Mouse (Mus musculus) limb, embryonic 11.5 days (tissue): ENCODE results near the gene Arap2. TPM values are rescaled to one million over a fixed set of nuclear protein-coding genes. Genes with fewer than 3 reads are reported as not detected.
A peak's percentile ranks its signal among the peaks of the same experiment; 100 is the strongest.

ENCODE experiments used
- ATAC-seq: fragments of 200-750 bp; cut with Nextera tagmentation; 2 replicates; pipeline ENCODE4 v1.8.0; 2017; ENCODE audit warnings: low read depth; ENCODE audit not compliant: insufficient number of reproducible peaks, low FRiP score, low TSS enrichment
- DNase-seq: peaks from one replicate; pipeline ENCODE4 v3.0.0-alpha.2; 2015; ENCODE audit warnings: low spot score
- H3K27ac ChIP-seq: fragments of 300-500 bp; sonication (generic); replicated peaks from 2 replicates; pipeline ENCODE4 v1.5.1; 2014; ENCODE audit warnings: low read depth, mild to moderate bottlenecking, low read length
- H3K27me3 ChIP-seq: fragments of 300-500 bp; sonication (generic); 2 replicates; pipeline ENCODE4 v1.6.1; 2014; ENCODE audit warnings: mild to moderate bottlenecking, low read length, mixed read lengths; ENCODE audit not compliant: control insufficient read depth, insufficient read depth
- H3K36me3 ChIP-seq: fragments of 300-500 bp; sonication (generic); 2 replicates; pipeline ENCODE4 v1.6.1; 2014; ENCODE audit warnings: mild to moderate bottlenecking, low read length, moderate library complexity, mixed read lengths; ENCODE audit not compliant: control insufficient read depth, insufficient read depth
- H3K4me1 ChIP-seq: fragments of 300-500 bp; sonication (generic); 2 replicates; pipeline ENCODE4 v1.6.1; 2014; ENCODE audit warnings: low read length, mixed read lengths; ENCODE audit not compliant: control insufficient read depth, insufficient read depth
- H3K4me2 ChIP-seq: fragments of 300-500 bp; sonication (generic); 2 replicates; pipeline ENCODE4 v1.6.1; 2014; ENCODE audit warnings: low read depth, mild to moderate bottlenecking, moderate library complexity; ENCODE audit not compliant: severe bottlenecking
- H3K4me3 ChIP-seq: fragments of 300-500 bp; sonication (generic); 2 replicates; pipeline ENCODE4 v1.5.1; 2014; ENCODE audit warnings: low read depth, low read length
- H3K9ac ChIP-seq: fragments of 300-500 bp; sonication (generic); 2 replicates; pipeline ENCODE4 v1.6.1; 2014; ENCODE audit warnings: mild to moderate bottlenecking, low read length
- H3K9me3 ChIP-seq: fragments of 300-500 bp; sonication (generic); 2 replicates; pipeline ENCODE4 v1.6.1; 2016; ENCODE audit warnings: low read length; ENCODE audit not compliant: control insufficient read depth
- WGBS: fragments of 180-500 bp; shearing (Covaris S2); extraction: QIAGEN DNeasy Blood & Tissue Kit; methylation state at CpG from one replicate; pipeline ENCODE4 v1.1.7; 2014; 5-methylcytosine and 5-hydroxymethylcytosine counted together
- polyA plus RNA-seq: library from polyadenylated mRNA; unstranded; fragments of >200 nt; fragmentation: Nextera tagmentation; extraction: Ambion mirVana; gene quantifications from 2 replicates; pipeline ENCODE4 v1.2.1, GENCODE M21; 2014

The Arap2 gene
- 0.91 and 1.2 TPM in 2 replicates for polyA plus RNA-seq

- H3K9me3 ChIP-seq: no peaks in the 10 kb centered on the region
- peak; percentile 72 for ATAC-seq
- no peaks in the 10 kb centered on the region for H3K4me1 ChIP-seq
- peak within 1 kb of the TSS; percentile 50 for H3K9ac ChIP-seq
- 0 out of 2 replicates have a peak, but pooled peaks cover 7% of the 10 kb centered on the region for H3K27me3 ChIP-seq
- H3K4me2 ChIP-seq: peak within 1 kb of the TSS; percentile 80
- peak; percentile 45 for DNase-seq
- under 1% methylated on average over 67 of the region's 106 CpGs for WGBS
- no peaks in the 10 kb centered on the region for H3K36me3 ChIP-seq
- peak within 1 kb of the TSS; percentile 45 for H3K4me3 ChIP-seq
- no peak within 1 kb of the TSS for H3K27ac ChIP-seq
Observed at GRCm38 (mm10) chr5:62765784-62766701, at the start of gene Arap2. Gene Arap2, minus strand, starts transcription at chr5:62766159.

DNA sequence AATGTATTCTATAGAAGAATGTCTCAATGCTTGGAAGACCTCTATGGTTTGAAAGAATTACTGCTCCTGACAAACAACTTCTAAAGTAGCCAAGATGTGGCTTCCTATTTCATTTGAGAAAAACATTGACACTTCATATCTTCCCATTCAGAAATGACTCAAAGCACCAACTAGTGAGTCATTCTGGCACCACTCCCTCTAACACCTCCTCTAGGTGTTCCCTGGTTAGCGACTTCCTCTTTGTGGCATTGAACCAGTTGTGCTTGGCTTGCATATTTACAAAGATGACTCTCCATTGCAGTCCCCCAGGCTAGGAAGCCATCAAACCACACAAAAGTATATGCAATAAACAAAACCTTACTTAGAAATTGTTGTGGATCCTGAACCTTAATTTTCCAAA is 49.8 kb upstream of the Arap2 start:
- Histone ChIP-seq H3K27me3 (no peaks in the 10 kb centered on the region), H3K9ac (no peak overlapping the region), H3K4me1 (no peaks in the 10 kb centered on the region), H3K27ac (no peak overlapping the region), H3K4me2 (no peak overlapping the region), H3K4me3 (no peak overlapping the region), H3K36me3 (no peaks in the 10 kb centered on the region), H3K9me3 (no peaks in the 10 kb centered on the region)
- DNase-seq (no peak), ATAC-seq (no peak)
- 77% methylated on average over 1 of the region's 1 CpGs for whole genome bisulfite sequencing

GRCm38 (mm10) chr5:62814072-62814414 is 48.1 kb upstream of the Arap2 start:
- ATAC-seq: no peak
- no peaks in the 10 kb centered on the region for H3K9me3 ChIP-seq
- 73% methylated on average over 1 of the region's 1 CpGs for WGBS

DNA sequence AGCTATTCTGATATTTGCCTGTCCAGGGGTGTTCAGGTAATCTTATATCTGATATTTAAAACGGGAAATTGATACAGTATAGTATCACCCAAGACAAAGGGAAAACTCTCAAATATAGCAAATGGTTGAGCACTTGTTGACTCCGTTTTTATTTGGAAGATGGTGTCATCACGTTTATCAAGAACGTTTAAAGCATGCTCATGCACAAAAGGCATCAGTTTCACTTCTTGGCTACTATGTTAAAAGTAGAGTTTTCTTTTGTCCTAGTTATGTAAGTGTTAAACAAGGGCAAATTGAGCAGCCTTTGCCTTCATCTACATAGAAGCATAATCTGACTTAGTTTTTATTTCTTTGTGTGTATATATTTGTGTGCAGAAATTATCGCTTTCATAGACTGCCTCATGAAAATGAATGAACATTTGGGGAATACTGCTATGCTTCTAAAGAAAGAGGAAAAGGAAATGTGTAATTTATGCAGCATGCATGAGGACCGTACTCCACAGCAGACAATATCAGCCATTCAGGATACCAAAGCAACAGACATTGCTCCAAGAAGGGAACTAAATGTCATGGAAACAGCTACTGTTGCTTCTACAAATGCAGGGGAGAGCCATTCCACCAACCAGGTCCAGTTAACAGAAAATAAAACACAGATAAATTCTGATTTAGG is 47.6 kb upstream of the Arap2 start, which contains the start of gene Dthd1:
TSS of gene Dthd1 (plus strand) at position 422 of the 670 bp plus-strand sequence.
- Histone ChIP-seq H3K9me3 (no peaks in the 10 kb centered on the region), H3K4me1 (no peaks in the 10 kb centered on the region), H3K27me3 (no peaks in the 10 kb centered on the region), H3K27ac (no peak within 1 kb of the TSS), H3K4me2 (no peak within 1 kb of the TSS), H3K4me3 (no peak within 1 kb of the TSS), H3K9ac (no peak within 1 kb of the TSS), H3K36me3 (no peaks in the 10 kb centered on the region)
- DNase-seq (no peak), ATAC-seq (no peak)
- 89% methylated on average over 6 of the region's 6 CpGs for WGBS

More at GRCm38 (mm10) chr5:62814072-62814414, 48.1 kb upstream of the Arap2 start:
- DNase-seq: no peak
- Histone ChIP-seq H3K9ac (no peak overlapping the region), H3K4me2 (no peak overlapping the region), H3K4me3 (no peak overlapping the region), H3K4me1 (no peaks in the 10 kb centered on the region), H3K27me3 (no peaks in the 10 kb centered on the region), H3K36me3 (no peaks in the 10 kb centered on the region), H3K27ac (no peak overlapping the region)

- Histone ChIP-seq H3K27me3 (no peaks in the 10 kb centered on the region), H3K9me3 (no peaks in the 10 kb centered on the region), H3K36me3 (no peaks in the 10 kb centered on the region), H3K4me2 (no peak overlapping the region), H3K4me1 (no peaks in the 10 kb centered on the region), H3K27ac (no peak overlapping the region), H3K9ac (no peak overlapping the region), H3K4me3 (no peak overlapping the region)
- DNase-seq (no peak), ATAC-seq (no peak)
- WGBS: 87% methylated on average over 1 of the region's 1 CpGs
Observed at GRCm38 (mm10) chr5:62792776-62793175, 26.8 kb upstream of the Arap2 start.

GRCm38 (mm10) chr5:62790921-62791564 is 25.1 kb upstream of the Arap2 start:
- ATAC-seq: no peak
- Histone ChIP-seq H3K9ac (no peak overlapping the region), H3K4me2 (no peak overlapping the region), H3K9me3 (no peaks in the 10 kb centered on the region), H3K27me3 (no peaks in the 10 kb centered on the region), H3K27ac (no peak overlapping the region), H3K4me3 (no peak overlapping the region), H3K4me1 (no peaks in the 10 kb centered on the region), H3K36me3 (no peaks in the 10 kb centered on the region)
- 89% methylated on average over 5 of the region's 5 CpGs for whole genome bisulfite sequencing
- no peak for DNase-seq

- Histone ChIP-seq H3K4me2 (no peak overlapping the region), H3K4me1 (no peaks in the 10 kb centered on the region), H3K27ac (no peak overlapping the region), H3K9ac (no peak overlapping the region), H3K36me3 (no peaks in the 10 kb centered on the region), H3K9me3 (no peaks in the 10 kb centered on the region), H3K27me3 (no peaks in the 10 kb centered on the region), H3K4me3 (no peak overlapping the region)
- no peak for ATAC-seq
- DNase-seq: no peak
- 80% methylated on average over 3 of the region's 3 CpGs for WGBS
Observed at GRCm38 (mm10) chr5:62786809-62787208, 20.9 kb upstream of the Arap2 start.

DNA sequence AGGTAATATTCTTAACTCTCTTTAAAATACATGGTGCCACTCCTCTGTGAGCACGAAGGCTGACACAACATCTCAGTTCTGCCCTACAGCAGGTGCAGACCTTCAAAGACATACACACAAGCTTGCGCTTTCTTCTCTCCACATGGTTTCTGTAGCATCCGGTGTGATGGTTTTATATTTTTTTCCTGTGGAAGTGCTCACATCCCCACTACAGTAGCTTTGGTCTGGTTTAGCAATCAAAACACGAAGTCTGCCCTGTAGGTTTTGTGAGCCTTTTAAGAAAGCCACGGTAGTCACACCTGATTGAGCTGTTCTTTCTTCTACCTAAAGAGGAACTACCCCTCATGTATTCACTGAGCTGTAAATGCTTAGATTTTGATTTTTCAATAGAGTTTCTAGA is 12.7 kb upstream of the Arap2 start:
- no peak overlapping the region for H3K9ac ChIP-seq
- H3K9me3 ChIP-seq: no peaks in the 10 kb centered on the region
- no peak for DNase-seq
- H3K4me3 ChIP-seq: no peak overlapping the region
- WGBS: 85% methylated on average over 5 of the region's 5 CpGs
- H3K4me2 ChIP-seq: no peak overlapping the region
- H3K27ac ChIP-seq: no peak overlapping the region
- no peaks in the 10 kb centered on the region for H3K27me3 ChIP-seq
- no peak for ATAC-seq
- no peaks in the 10 kb centered on the region for H3K36me3 ChIP-seq
- H3K4me1 ChIP-seq: no peaks in the 10 kb centered on the region
